Mouse (Mus musculus) c-Kit-positive CD71-negative TER-119-negative erythroid progenitor cells, embryonic 14.5 days (primary cell): ENCODE measurements around the gene Top2a.

Experiments used
- DNase-seq: peaks from one replicate; pipeline ENCODE4 v3.0.0-alpha.2; 2013; ENCODE audit warnings: low read depth

Top2a gene

DNA sequence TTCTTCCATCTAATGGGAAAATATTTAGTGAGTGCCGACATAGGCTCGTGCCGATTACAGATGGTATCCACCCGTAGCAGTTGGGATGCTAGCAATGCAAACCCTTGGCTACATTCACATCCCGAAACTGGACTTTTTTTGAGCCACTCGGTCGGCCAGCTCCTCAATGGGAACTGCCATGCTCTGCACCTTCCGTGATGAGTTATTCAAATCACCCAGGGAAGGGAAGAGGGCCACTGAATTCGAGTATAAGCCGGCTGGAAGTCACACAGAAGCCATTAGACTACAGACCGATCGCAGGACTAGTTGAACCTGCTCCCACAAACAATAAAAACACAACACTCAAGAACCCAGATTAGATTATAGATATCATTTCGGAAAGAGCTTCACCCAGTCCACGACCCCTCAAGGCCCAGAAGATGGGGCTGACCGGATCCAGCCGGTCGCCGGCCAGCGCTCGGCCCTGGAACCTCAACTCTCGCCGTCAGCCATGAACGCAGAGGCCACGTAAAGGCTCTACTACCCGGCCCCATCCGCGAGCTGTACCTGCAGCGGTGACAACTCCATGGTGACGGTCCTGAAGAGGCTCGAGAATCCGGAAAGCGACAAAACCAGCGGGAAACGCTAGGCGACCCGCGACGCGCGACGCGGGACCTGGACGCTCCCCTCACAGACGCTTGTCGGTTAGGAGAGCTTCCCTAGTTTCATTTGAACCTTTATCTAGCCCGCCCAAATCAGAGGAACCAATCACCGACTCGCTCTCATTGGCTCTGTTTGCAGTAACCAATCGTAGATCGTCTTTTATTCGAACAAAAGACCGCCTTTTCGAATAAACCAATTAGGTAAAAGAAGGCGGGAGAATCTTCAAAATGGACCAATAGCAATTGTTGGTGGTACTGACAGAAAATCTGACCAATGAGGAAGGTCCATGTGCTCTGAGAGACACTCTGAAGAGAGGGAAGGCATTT lies at the start of gene Top2a:
Gene Top2a (minus strand): TSS at position 690 of the 968 bp plus-strand sequence.
- DNase-seq = peak; percentile 100

DNA sequence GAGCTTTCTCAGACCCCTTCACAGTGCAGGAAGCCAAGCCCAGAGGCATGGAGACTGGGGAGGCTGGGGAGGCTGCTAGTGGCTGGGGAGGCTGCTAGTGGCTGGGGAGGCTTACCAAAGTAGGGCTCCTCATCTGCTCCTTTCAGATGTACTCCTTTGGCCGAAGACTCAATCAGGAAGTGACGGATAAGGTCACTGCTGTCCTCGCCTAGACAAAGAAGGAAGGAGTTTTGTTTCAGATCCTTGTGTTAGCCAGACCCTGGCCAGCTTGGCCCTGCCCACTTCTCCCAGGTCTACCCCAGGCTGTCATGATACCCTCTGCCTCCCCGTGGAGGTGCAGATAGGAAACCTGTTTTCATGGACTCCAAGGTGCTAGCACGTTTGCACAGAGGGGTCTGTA lies 49.8 kb upstream of the Top2a start:
- no peak for DNase-seq

DNA sequence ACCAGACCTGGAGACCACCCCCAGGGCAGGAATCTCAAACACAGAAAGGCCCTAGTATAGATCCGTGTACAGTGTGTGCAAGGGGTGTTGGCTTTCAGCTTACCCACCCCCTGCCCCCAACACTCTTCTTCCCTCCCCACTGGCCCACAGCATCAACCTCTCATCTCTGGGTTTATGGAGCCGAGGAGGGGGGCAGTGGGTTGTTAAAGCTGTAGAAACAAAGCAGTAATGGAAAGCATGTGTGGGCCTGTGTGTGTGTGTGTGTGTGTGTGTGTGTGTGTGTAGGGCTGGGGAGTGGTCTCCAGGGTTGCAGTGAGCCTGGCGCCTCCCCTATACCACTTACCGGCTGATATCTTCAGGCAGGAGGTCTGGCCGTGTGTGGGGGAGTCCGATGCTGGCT lies 47.9 kb upstream of the Top2a start:
- no peak for DNase-seq

DNA sequence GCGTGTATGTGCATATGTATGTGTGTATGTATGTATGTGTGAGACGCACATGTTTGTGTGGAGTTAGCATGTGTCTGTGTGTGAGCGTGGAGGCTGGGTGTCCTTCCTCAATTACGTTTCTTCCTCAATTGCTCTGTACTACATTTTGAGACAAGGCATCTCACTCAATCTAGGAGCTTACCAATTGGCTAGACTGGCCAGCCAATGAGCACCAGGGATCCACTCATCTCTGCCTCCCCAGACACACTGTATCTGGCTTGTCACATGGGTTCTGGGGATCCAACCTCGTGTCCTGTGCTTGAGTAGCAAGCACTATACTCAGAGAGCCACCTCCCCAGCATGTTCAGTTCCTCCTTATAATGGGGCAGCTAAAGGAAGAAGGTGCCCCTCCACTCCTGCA lies 44.5 kb upstream of the Top2a start:
- DNase-seq = no peak

DNA sequence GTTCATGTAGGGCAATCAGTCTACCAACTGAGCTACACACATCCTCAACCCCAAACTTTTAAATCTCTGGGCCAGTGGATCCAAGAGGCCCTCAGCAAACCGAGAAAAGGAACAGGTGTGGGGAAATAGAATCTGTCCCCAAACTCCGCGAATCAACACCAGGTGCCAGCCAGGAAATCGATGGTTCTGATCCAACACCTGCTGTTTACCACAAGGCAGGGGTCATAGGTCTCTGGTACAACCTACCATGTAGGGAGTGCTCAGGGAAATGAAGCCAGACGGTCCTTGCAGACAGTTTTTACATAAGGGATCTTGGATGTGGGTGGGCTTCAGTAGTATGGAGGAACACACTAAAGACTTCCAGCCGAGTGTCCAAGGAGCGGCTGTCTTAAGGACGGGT lies 43.6 kb upstream of the Top2a start:
- no peak for DNase-seq

DNA sequence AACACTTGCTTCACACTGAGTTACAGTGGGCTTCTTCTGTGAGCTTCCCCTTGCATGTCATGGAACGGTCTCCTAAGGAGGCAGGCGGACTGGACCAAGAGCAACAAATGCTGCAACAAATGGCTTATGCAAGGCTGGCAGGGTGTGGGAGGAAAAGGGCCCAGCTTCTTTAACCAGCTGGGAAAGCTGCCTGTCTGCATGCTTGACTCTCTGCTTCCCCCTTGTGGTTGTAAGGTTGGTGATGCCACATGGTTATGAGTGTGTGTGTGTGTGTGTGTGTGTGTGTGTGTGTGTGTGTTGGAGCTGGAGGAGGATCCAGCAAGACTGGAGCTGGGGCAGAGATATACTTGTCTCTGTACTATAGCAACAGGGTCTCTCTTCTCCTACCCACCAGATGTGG lies 42.0 kb upstream of the Top2a start:
- DNase-seq = peak; percentile 70

DNA sequence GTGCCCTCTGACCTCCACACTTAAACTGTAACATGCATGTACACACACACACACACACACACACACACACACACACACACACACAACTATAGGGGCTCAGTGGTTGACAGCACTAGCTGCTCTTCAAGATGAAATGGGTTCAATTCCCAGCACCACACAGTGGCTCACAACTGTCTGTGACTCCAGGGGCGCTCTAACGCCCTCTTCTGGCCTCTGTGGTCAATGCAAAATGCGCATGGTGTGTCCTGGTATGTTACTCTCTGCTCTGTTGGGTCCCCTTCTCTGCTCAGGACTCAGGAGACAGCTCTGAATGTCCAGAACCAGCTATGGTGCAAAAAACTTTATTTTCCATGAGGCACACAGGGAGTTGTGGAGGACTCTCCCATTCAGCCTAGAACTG lies 41.4 kb upstream of the Top2a start:
- DNase-seq = no peak

DNA sequence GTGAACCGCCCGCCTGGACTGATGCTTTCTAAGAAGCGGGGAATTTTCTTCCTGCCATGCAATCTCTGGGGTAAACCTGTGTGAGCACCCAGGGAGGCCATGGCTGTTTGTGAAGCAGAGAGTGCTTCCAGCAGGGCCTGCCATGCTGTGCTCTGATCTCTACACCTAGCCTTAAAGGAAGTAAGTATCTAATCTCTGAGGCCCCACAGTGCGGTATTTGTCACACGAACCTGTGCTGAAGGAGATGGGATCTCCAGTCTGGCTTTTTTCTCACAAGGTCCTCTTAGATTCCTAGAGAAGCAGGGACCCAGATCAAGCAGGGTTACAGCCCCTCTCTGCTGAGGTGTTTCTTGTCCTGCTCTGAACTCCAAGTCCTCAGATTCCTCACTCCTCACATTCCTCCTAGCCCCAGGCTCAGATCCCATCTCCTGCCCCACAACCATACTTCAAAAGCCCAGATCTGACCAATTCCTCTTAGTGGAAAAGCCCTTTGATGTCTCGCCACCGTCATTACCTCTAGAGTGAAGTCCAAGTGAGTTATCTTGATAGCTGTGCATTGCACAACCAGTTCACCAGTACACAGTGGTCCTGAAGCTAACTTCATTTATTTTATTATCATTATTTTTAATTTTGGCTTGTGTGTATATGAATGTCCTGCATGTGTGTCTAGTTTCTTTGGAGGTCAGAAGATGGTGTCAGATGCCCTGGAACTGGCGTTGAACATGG lies 39.6 kb upstream of the Top2a start:
- DNase-seq = no peak

DNA sequence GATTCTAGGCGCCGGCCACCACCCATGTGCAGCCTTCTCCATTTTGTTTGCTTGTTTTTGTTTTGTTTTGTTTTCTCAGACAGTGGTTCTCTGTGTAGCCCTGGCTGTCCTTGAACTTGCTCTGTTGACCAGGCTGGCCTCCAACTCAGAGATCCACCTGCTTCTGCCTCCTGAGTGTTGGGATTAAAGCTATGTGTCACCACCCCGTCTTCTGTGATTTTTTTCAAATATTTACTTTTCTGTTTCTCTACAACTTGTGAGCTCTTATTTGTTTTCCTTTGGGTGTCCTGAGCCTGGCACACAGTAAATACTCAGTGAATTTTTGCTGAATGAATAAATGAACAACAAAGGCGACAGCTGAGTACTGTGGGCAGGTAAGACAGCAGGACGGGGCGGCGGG lies 38.7 kb upstream of the Top2a start:
- no peak for DNase-seq

DNA sequence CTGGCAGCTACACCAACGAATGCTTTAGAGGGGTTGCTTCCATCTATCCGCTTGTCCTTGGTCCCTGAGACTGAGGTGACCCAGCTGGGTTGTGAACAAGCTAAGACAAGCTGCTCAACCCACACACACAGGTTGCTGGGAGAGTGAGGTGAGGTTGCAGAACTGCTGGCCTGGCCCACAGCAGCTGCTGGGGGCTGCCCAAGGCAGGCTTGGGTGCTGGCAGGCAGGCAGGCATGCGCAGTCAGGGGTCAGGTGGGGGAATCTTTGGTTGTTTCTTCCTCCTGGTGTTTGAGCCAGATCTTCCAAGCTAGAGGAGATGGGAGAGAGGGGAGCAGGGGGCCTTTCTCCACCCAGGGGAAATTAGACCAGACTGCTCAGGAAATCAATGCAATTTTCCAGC lies 36.4 kb upstream of the Top2a start:
- no peak for DNase-seq

DNA sequence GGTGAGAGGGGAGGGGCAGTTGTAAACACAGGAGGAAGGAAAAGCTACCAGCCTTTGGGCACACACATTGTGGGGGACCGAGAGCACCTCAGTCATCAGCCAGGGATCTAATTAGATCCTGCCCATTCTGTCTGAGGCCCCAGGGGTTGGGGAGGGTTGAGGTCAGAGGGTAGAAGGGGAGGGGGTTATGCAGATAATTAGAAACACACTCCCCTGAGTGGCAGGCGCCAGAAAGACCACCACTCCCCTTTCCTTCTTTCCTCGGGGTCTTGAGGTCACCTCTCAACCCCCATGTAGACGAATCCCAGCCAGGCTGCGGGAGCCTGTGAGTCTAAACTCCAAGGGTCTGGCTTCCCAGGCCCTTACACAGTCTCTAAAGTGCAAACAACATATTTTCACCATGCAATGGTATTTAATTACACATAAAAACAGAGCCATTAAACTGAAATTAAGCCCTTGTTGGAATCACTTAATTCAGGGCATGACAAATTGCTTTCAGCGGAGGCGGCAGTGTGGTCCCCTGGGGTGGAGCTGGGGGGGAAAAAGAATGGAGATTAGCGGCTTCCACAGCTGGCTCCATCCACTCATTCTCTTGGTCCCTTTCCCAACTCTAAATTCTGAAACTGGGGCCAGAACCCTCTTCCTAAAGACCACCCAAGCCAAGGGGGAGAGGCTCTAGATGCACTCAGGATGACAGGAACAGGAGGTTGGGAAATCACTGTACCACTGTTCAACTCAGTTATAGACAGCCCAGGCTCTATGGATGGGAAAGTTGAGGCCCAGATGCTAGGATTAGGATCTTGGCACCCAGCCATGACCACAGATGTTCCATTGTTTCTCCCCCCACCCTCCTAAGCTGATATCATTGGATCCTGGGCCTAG lies 31.8 kb upstream of the Top2a start:
- DNase-seq = no peak

DNA sequence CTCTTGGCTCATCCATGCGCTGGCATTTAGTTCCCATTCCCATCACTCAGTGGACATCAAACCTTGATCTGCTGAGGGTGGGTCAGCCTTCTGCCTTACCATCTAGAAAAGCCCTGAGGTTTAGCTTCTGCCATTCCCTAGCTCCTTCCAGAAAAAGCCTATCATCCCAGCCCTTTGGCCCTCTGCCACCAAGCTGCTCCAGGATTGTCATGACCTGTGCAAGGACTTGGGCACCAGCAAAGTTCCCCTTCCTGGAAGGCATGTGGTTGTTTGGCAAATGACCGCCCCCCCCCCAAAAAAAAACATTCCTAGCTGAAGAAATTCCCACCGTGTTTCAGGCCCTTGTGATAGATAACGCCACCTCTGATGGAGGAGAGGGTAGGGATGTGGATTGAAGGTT lies 31.2 kb upstream of the Top2a start:
- no peak for DNase-seq

DNA sequence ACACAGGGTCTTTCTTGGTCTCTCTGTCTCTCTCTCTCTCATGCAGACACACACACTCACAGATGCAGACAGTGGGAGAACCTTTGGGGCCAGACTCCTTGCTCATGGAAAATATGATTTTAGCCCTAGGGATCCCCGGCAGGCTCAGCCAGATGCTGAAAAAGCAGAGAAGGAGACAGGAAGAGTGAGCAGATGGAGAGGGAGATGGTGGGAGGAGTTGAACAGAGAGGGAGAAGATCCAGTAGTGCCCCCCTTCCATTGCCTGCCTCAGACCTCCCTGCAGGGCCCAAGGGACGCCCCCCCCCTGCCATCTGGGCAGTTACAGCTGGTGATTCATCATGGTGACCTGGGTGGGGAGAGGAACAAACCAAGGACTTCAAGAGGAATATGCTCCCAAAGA lies 23.7 kb upstream of the Top2a start:
- no peak for DNase-seq

DNA sequence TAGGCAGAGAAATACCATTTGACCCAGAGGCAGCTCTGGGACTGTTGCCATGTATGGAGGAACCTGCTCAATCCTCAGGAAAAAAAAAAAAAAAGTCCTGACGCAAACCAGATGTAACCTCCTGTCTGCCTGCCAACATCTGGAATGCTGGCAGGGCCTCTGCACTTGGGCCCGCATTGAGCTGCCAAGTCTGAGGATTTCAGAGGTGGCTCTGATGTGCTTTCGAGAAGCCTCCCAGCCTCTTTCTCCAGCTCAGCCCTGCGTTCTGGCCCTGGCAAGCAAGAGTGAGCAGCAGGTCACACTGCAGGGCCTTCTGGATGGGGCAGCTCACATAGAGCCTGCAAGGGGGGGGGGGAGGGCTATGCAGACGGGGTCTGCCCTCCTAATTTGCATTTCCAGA lies 23.1 kb upstream of the Top2a start:
- DNase-seq = no peak

DNA sequence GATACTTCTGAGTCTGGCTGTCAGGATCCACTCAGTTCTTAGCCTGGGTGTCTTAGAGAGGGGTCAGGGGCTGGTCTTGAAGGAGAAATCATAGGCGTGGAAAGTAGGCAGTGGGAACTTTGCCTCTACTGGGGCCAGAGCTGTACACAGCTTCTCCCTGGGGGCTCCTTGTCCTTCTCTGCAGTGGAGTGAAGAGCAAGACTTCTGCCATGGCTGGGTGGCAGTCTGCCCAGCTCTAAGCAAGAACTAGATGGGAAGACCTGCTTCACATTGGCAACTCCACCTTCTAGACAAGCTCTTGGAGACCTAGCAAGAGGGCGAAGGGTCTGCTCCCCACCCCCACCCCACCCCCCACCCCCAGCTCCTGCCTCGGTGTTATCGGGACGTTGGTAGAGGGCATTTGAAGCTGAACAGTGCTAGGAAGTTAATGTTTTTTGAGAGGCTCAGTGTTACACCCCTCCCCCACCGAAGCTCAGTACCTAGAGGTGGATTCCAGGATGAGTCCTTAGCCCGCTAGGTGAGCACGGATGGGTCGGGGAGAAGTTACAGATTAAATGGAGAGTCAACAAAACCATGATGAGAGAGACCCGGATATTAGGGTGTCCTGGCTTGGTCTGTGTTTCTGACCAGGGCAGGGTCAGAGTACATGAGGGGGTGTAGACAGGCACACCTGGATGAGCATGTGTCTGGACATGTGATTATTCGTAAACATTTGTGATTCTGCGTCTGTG lies 21.3 kb upstream of the Top2a start:
- no peak for DNase-seq

DNA sequence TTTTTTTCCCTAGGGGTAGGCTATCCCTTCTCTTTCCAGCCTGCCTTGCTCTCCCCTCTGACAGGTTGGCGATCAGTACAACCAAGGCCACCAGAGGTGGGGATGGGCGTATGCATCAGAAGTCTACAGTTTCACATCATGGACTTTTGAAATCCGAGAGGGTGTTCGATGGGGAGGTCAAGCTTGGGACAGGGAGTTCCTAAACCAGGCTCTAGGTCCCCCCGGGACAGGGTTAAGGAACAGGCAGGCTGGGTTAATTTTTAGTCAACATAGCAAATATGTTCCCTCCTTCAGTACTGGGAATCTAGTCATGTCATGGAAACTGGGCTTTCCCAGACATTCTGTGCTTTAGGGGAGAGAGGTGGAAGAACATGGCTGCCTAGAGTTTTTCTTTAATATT lies 20.3 kb upstream of the Top2a start:
- DNase-seq = no peak

DNA sequence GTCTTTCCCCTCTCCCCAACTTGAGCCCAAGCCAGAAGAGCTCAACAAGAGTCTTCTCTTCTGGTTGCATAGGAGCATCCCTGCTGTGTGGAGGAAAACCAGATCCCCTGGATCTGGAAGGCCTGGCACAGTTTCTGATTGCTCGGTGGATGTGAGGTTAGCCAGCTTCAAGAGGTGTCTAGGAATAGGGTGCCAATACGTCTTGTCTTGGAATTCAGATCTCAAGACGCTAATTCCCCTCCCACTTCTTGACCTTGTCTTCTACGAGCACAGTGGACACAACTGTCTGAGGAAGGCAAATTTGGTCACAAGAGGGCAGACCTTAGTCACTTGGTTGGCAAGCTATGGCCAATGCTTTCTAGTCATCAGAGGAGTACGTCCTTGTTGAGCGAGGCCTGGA lies 19.6 kb upstream of the Top2a start:
- DNase-seq = no peak

DNA sequence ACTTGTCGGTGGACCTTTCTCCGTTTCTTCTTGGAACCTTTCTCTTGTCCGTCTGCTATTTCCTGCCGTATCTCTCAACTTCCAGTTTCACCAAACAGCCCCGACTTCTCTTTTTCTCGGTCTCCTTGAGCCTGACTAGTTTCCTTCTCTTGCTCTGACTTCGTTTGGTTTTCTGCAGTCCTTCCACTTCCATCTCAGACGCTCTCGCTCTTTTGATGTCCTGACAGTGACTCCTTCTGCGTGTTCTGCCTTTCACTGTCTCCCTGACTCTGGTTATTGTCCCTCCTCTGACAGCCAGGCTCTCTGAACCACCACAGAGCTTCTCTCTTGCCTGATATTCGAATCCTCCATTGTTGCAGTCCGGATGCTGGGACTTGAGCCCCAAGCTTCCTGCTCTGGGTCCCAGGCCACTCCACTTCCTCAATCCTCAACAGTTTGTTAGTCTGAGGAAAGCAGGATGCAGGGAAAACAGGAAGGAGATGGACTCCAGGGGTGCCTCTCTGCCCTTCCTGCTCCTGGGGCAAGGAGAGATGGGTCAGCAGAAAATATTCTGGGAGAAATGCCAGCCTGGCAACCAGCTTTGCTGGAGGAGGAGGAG lies 18.9 kb upstream of the Top2a start:
- DNase-seq = no peak

DNA sequence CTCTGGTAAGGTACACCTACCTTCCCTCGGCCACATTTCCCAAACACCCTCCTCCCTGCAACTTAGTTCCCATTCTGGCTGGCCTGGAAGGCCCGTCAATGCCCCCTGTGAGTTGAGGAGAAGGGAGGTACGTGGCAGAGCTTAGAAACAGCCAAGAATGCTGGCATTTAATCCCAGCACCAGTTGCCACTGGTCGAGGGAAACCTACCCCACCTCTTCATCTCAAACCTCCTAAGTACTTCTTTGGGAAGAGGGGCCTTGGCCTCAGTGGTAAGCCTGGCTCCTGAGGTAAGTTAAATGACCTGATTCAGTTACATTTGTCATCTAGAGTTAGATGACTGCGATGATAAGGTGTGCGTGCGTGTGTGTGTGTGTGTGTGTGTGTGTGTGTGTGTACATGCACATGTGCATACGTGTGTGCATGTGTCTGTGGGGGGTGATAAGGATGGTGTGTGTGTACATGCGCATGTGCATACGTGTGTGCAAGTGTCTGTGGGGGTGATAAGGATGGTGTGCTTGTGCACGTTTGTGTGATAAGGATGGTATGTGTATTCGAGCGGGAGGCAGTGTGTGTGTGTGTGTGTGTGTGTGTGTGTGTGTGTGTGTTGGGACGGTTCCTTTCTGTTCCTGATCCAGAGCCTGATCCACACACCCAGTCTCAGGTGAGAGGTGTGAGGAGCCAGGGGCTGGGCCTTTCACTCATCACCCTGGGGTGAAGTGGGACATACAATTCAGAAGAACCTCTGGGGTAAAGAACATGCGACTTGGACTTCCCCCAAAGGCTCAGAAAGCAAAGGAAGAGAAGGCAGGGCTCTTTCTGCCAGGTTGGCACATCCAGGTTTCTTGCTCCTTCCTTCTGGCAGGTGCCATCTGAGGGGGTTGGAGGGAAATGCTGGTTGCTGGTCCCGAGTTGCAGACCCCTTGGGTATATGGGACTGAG lies 18.1 kb upstream of the Top2a start:
- DNase-seq = no peak

DNA sequence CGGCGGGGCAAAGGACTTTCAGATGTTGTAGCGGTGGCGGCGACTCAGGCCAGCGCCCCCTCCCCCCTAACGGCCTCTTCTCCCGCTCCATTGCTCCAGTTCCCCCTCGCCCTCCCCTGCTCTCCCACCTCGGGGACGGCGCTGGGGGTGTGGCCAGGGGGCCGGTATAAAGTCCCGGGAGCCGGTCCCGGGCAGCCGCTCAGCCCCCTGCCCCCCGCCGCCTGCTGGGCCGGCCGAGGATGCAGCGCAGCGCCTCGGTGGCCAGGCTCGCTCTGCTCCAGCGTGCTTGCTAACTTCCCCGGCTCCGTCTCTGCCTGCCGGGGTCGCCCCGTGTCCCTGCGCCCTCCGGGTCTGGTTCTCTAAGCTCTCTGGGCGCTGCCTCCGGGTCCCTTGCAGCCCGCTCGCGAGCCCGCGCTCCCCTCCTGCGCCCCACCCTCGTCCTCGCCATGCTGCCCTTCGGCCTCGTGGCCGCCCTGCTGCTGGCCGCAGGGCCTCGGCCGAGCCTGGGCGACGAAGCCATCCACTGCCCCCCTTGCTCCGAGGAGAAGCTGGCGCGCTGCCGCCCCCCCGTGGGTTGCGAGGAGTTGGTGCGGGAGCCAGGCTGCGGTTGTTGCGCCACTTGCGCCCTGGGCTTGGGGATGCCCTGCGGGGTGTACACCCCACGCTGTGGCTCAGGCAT lies 17.2 kb upstream of the Top2a start, which contains the start of gene Igfbp4:
Gene Igfbp4 (plus strand): TSS at position 194 of the 679 bp plus-strand sequence.
- DNase-seq = no peak
